Mouse (Mus musculus) hindbrain, embryonic 11.5 days (tissue): ENCODE measurements at regions not wholly inside any gene's neighbourhood (a gene's known extent, or its start where the extent isn't known, plus 50 kb on each side); places are given as distances from the start of the nearest gene placed in this dataset.

Experiments
- ATAC-seq: fragments of 200-750 bp; cut with Nextera tagmentation; 2 replicates; pipeline ENCODE4 v1.8.0; 2017; ENCODE audit warnings: mild to moderate bottlenecking, moderate TSS enrichment, moderate library complexity; ENCODE audit not compliant: low FRiP score
- DNase-seq: peaks from one replicate; pipeline ENCODE4 v3.0.0-alpha.2; 2015; ENCODE audit warnings: low spot score
- H3K27ac ChIP-seq: fragments of 300-500 bp; sonication (generic); 2 replicates; pipeline ENCODE4 v1.5.1; 2014; ENCODE audit warnings: mild to moderate bottlenecking, low read depth, low read length
- H3K27me3 ChIP-seq: fragments of 300-500 bp; sonication (generic); 2 replicates; pipeline ENCODE4 v1.6.1; 2014; ENCODE audit warnings: mild to moderate bottlenecking, low read length, moderate library complexity, mixed read lengths; ENCODE audit not compliant: control insufficient read depth, insufficient read depth
- H3K36me3 ChIP-seq: fragments of 300-500 bp; sonication (generic); 2 replicates; pipeline ENCODE4 v1.6.1; 2014; ENCODE audit warnings: mild to moderate bottlenecking, low read length, moderate library complexity, mixed read lengths; ENCODE audit not compliant: control insufficient read depth, insufficient read depth
- H3K4me1 ChIP-seq: fragments of 300-500 bp; sonication (generic); replicated peaks from 2 replicates; pipeline ENCODE4 v1.6.1; 2014; ENCODE audit warnings: low read length, mixed read lengths; ENCODE audit not compliant: control insufficient read depth, insufficient read depth
- H3K4me2 ChIP-seq: fragments of 300-500 bp; sonication (generic); replicated peaks from 2 replicates; pipeline ENCODE4 v1.6.1; 2014; ENCODE audit warnings: mild to moderate bottlenecking, low read depth, low read length
- H3K4me3 ChIP-seq: fragments of 300-500 bp; sonication (generic); 2 replicates; pipeline ENCODE4 v1.5.1; 2014; ENCODE audit warnings: low read depth, low read length
- H3K9ac ChIP-seq: fragments of 300-500 bp; sonication (generic); 2 replicates; pipeline ENCODE4 v1.6.1; 2014; ENCODE audit warnings: low read depth, low read length
- H3K9me3 ChIP-seq: fragments of 300-500 bp; sonication (generic); 2 replicates; pipeline ENCODE4 v1.6.1; 2016; ENCODE audit warnings: low read length; ENCODE audit not compliant: control insufficient read depth
- WGBS: fragments of 180-500 bp; shearing (Covaris S2); extraction: QIAGEN DNeasy Blood & Tissue Kit; methylation state at CpG from one replicate; pipeline ENCODE4 v1.1.7; 2014; 5-methylcytosine and 5-hydroxymethylcytosine counted together

- Histone ChIP-seq H3K27me3 (no peaks in the 10 kb centered on the region), H3K27ac (no peak overlapping the region), H3K9ac (no peak overlapping the region), H3K36me3 (no peaks in the 10 kb centered on the region), H3K9me3 (no peaks in the 10 kb centered on the region), H3K4me2 (no peak overlapping the region), H3K4me3 (no peak overlapping the region), H3K4me1 (no peaks in the 10 kb centered on the region)
- ATAC-seq (no peak), DNase-seq (no peak)
- 22% methylated on average over 5 of the region's 5 CpGs for WGBS
Observed at GRCm38 (mm10) chr6:71074789-71075191, 69.4 kb downstream of the Thnsl2 start.
